Mouse (Mus musculus) E14TG2a.4 (cell line): ENCODE measurements around the gene Chaf1a.

Experiments used
- H3K27me3 ChIP-seq: 2 replicates; pipeline ENCODE4 v1.6.1; 2014; ENCODE audit warnings: low read length, control low read depth; ENCODE audit not compliant: insufficient read depth
- H3K36me3 ChIP-seq: 2 replicates; pipeline ENCODE4 v1.6.1; 2014; ENCODE audit warnings: low read length, control low read depth; ENCODE audit not compliant: insufficient read depth
- H3K4me1 ChIP-seq: replicated peaks from 2 replicates; pipeline ENCODE4 v1.6.1; 2014; ENCODE audit warnings: low read depth, low read length, control low read depth
- H3K4me3 ChIP-seq: replicated peaks from 2 replicates; pipeline ENCODE4 v1.5.1; 2014; ENCODE audit warnings: mild to moderate bottlenecking, low read length
- H3K9me3 ChIP-seq: 2 replicates; pipeline ENCODE4 v1.6.1; 2014; ENCODE audit warnings: low read length, control low read depth
- CTCF ChIP-seq: conservative IDR thresholded peaks from 2 replicates; pipeline ENCODE4 v1.5.1; 2014; ENCODE audit warnings: low read length
- NANOG ChIP-seq: IDR thresholded peaks from 2 replicates; pipeline ENCODE4 v1.6.1; 2014; ENCODE audit warnings: borderline replicate concordance, low read length, mixed read lengths
- POU5F1 ChIP-seq: IDR thresholded peaks from 2 replicates; pipeline ENCODE4 v1.6.1; 2014; ENCODE audit warnings: low read length, borderline replicate concordance

Chaf1a gene

DNA sequence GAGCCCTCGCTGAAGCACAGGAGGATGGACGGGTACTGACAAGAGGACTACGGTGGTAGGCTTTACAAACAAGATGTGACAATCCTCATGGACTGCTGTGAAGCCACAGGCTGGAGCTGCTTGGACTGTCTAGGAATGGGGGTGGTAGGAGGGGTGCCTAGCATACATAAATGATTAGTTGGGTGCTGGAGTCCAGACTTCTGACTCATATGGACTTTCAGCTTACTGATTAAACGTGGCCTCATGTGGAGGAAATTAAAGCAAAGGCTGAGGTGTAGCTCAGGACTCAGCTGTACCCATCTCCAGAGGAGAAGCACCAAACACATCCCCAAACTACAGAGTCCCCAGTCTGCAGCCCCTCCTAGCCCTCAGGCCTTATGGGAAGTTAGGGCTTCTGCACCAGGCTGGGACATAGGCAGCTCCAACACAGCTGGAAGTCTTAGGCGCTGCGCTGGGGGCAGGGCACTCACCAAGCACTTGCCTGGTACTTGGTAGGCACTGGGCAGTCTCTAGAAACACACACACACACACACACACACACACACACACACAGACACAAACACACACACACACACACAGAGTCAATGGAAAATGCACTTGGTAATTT lies 8.0 kb upstream of the Chaf1a start:
- no peak for TF ChIP-seq POU5F1
- no peak for TF ChIP-seq NANOG
- no peak for TF ChIP-seq CTCF
- H3K36me3 ChIP-seq: peaks cover 74% of the 10 kb centered on the region

DNA sequence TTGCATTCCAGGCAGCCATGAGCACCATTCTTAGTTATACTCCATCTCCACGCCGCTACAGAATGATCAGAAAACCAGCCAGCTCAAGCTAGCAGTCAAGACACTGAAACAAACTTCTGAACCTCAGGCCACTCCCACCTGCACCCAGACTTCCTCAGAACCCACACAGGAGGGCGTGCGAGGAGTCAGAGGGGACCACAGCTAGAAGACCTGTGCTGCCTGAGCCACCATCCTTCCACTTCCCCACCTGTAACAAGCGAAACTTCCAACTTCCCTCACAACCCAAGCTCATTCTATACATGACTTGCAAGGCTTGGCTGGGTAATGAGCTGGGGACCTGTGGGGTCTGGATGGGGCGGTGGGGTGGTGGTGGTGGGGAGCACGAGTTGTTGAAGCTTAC lies 7.4 kb upstream of the Chaf1a start:
- H3K27me3 ChIP-seq: no peaks in the 10 kb centered on the region
- no peak overlapping the region; the same call in 1 of the 2 replicates for H3K4me3 ChIP-seq
- peaks cover 86% of the 10 kb centered on the region for H3K4me1 ChIP-seq
- H3K9me3 ChIP-seq: no peaks in the 10 kb centered on the region
- TF ChIP-seq NANOG (no peak), CTCF (no peak), POU5F1 (no peak)
- peaks cover 68% of the 10 kb centered on the region for H3K36me3 ChIP-seq

More for the DNA sequence above, 8.0 kb upstream of the Chaf1a start:
- Histone ChIP-seq H3K9me3 (no peaks in the 10 kb centered on the region), H3K27me3 (no peaks in the 10 kb centered on the region), H3K4me1 (peaks cover 82% of the 10 kb centered on the region), H3K4me3 (0 out of 2 replicates have a peak overlapping the region, but pooled peaks have one; percentile 10)

DNA sequence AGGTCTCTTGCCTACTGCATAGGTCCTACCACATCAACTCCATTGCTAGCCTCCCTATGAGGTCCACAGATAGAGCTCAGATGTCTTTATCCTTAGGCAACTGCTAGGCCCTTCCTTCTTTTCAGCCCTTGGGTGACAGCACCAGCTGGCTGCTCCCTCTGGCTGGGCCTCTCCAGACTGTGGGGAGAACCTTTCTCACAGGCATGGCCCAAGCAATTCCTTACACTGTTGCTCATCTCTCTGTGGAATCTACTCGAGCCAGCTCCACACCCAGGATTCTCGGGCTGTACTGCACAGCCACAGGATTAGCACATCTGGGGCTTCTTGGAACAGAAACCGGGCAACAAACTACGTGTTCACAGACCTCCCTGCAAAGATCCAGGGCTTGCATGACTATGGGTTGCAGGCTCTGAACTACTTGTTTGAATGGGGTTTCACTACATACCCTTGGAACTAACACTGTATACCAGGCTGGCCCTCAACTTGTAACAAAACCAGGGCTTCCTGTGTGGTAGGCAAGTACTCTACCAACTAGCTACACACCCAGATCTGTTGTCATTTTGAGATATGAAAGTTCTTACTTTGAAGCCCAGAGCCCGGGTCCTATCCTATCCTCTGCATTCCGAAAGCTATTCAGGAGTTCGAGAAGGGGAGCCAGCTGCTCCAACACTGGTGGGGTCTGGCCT lies 6.1 kb upstream of the Chaf1a start:
- no peak overlapping the region for H3K4me3 ChIP-seq
- H3K9me3 ChIP-seq: no peaks in the 10 kb centered on the region
- H3K4me1 ChIP-seq: peaks cover 86% of the 10 kb centered on the region
- TF ChIP-seq NANOG (no peak), CTCF (no peak)
- H3K27me3 ChIP-seq: no peaks in the 10 kb centered on the region
- peaks cover 54% of the 10 kb centered on the region for H3K36me3 ChIP-seq

DNA sequence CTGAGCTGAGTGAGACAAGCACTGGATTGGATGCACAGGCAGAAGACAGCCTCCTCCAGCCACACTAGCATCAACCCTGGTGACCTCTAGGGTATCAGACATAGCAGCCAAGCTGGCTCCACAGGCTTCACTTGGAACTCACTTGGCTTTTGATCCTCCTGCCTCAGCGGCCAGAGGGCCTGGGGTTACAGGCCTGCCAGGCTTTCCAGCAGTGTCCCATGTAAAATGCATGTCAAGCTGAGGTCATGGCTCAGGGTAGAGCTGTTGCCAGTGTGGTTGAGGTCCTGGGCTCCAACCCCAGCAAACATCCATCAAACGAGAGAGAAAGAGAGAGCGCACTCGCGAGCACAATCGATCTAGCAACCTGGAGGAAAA lies 5.5 kb upstream of the Chaf1a start:
- Histone ChIP-seq H3K36me3 (peaks cover 49% of the 10 kb centered on the region), H3K9me3 (no peaks in the 10 kb centered on the region), H3K27me3 (no peaks in the 10 kb centered on the region), H3K4me1 (peaks cover 83% of the 10 kb centered on the region), H3K4me3 (no peak overlapping the region)
- TF ChIP-seq POU5F1 (no peak), NANOG (no peak), CTCF (no peak)

DNA sequence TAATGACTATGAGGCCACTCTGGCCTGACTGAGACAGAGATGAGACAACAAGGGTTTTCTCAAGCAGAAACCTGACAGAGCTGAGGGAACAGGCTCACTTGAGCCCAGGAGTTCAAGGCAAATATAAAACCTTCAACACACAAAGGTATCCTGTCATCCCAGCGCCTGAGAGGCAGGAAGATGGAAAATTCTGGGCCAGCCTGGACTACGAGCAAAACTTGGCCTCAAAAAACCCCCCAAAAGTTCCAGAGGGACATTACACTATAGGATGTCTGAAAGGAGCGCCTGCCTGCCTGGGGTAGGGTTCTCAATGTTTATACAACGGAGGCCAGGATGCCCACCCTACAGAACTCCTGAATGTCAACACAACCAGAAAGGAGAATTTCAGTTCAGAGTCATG lies 5.0 kb upstream of the Chaf1a start:
- Histone ChIP-seq H3K36me3 (peaks cover 44% of the 10 kb centered on the region), H3K27me3 (no peaks in the 10 kb centered on the region), H3K9me3 (no peaks in the 10 kb centered on the region), H3K4me3 (peak overlapping the region; percentile 98), H3K4me1 (peaks cover 78% of the 10 kb centered on the region)
- TF ChIP-seq NANOG (no peak), POU5F1 (no peak), CTCF (no peak)

DNA sequence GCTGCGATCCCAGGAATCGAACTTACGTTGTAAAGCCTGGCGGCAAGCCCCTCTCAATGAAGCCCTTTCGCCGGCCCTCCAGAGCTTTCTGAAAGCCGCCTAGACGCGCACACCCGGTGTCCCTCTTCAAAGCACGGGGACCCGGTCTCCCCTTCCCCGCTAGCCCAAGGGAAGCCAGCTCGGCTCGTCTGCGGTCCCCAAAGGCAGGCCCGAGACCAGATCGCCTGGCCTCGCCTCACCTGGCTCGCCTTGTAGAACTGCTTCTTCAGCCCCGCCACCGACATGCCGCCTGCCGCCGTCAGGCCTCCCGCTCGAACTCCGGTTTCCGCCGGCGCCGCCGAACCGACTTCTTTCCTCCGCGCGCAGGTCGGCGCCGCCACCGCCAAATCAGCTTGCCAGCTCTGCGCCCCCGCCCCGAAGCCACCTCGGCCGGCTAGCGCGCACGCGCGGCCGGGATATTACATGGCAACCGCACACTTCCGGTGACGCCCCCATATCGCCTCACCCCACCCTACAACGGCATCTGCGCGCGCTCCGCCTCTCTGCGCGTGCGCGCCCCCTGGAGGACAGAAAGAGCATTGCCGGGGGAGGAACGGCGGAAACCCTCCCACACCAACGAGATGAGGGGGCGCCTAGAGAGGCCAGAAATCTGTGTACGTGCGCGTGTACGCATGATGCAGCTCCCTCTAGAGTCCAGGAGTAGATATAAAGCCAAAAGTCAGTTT lies 3.9 kb upstream of the Chaf1a start, which contains the start of gene Sh3gl1:
Gene Sh3gl1, minus strand, starts transcription at position 460 of the 725 bp plus-strand sequence.
- Histone ChIP-seq H3K9me3 (no peaks in the 10 kb centered on the region), H3K4me1 (peaks cover 73% of the 10 kb centered on the region), H3K27me3 (no peaks in the 10 kb centered on the region), H3K4me3 (peak within 1 kb of the TSS; percentile 98), H3K36me3 (peaks cover 32% of the 10 kb centered on the region)
- TF ChIP-seq CTCF (peak; percentile 96), NANOG (no peak)

DNA sequence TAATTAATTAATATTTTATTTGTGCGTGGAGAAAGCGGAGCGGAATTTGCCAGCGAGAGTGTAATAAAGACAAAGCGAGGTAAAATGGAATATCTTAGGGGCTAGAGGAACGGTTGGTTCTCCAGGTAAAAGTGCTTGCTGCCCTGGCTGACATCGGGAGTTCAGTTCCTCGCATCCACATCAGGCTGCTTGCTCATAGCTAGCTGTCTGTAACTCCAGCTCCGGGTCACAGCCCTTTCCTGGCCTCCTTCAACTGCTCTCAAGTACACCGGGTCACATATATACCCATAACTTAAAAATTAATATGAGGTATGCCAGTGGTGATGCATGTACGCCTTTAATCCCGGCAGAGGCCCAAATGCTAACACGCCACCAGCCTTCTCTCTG lies 3.3 kb upstream of the Chaf1a start:
- Histone ChIP-seq H3K4me1 (peaks cover 74% of the 10 kb centered on the region), H3K9me3 (no peaks in the 10 kb centered on the region), H3K27me3 (no peaks in the 10 kb centered on the region), H3K4me3 (peak overlapping the region; percentile 74), H3K36me3 (peaks cover 33% of the 10 kb centered on the region)
- TF ChIP-seq NANOG (no peak), CTCF (no peak), POU5F1 (no peak)

DNA sequence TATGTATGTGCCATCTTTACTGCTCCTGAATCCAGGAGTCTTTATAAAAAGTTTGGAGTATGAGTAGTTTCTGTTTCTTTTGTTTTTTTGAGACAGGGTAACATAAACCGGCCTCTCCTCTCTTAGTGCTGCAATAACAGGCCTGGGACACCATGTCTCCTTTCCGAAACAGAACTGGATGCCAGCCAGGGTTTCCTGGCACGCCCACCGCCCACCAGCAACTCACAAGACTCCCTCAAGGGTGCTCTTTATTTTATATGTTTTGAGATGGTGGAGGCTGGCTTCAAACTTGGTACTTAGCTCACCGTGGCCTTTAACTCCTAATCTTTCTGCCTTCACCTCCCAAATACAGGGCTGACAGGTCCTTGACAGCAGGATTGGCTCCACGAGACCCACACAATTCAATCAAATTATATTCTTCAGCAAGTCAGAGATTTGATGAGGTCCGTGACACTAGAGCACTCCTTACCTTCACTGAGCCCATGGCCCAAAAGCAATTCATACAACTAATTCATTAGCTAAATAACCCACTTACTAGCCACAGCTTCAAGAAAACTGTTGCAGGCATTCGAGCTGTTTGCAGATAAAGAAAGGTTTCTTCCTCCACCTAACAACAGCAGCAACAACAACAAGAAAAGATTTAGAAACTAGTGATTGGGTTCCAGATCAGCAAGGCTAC lies 1.5 kb upstream of the Chaf1a start:
- no peaks in the 10 kb centered on the region for H3K27me3 ChIP-seq
- no peak overlapping the region for H3K4me3 ChIP-seq
- no peak for TF ChIP-seq CTCF
- no peak for TF ChIP-seq NANOG
- no peak for TF ChIP-seq POU5F1
- H3K4me1 ChIP-seq: peaks cover 73% of the 10 kb centered on the region
- H3K9me3 ChIP-seq: no peaks in the 10 kb centered on the region
- peaks cover 36% of the 10 kb centered on the region for H3K36me3 ChIP-seq
